Mouse (Mus musculus) CD4-positive, CD25-positive, alpha-beta regulatory T cell, adult 4 months (primary cell): ENCODE data around the gene Ube3b. TPM values are rescaled to one million over a fixed set of nuclear protein-coding genes. Genes with fewer than 3 reads are reported as not detected.

ENCODE experiments used
- ATAC-seq: one replicate; pipeline ENCODE4 v1.8.0; 2017
- polyA plus RNA-seq, 2 experiments: library from polyadenylated mRNA; unstranded; fragments of 100-300 nt; shearing (Covaris generic); gene quantifications; one replicate each; pipeline ENCODE4 v1.2.1; 2017

Ube3b gene
- polyA plus RNA-seq, 2 experiments from 2014 or later, result 28.8 to 44.7 TPM

DNA sequence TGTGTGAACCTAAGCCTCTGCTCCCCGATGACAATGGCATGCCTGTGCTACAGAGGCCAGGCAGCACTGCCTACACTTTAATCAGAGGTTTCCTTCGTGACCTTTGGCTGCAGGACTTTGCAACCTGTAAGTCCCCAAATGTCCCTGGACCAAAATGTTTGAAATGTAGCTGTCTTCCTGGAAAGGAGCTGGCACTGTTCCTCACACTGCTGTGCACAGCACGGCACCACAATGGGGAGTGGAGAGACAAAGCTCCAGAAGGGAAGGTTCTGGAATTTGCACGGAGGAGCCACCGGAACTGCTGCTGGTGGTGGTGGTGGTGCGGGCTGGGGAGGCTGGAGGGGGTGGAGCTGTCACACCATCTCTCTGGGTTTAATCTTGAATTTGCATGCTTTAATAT lies 46.3 kb downstream of the Ube3b start:
- ATAC-seq, result no peak

DNA sequence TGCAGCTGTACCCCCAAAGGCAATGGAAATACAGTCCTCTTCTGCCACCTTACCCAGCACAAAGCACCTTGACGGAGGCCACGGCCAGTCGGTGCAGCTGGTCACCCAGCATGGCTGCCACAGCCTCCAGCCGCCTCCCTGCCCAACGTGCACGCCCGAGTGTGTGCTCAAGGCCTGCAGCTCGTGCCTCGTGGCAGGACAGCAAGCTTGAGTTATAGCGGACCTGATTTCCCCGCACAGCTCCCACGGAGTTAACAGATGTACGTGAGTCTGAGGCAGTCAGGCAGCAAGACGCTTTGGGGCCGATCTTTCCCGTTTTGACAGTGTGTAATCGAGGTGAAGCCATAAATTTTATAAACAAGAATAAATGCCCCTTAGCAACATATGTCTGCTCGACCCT lies 48.2 kb downstream of the Ube3b start:
- ATAC-seq, result no peak

DNA sequence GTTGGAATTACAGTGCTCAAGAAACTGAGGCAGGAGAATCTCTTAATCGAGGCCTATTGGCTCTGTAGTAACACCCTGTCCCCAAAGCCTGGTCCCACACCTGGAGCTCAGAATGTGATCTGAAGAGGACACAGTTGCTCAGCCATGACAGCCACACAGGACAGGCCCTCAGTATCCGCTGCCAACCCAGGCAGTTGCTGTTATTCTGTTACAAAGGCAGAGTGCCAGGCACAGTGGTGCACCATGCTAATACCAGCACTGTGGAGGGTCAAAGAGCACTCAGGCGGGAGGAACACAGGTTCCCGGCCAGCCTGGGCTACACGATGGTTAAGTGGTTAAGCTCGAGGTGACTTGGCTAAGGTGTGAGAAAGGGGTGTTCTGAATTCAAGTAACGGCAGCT lies 49.4 kb downstream of the Ube3b start:
- ATAC-seq, result no peak

DNA sequence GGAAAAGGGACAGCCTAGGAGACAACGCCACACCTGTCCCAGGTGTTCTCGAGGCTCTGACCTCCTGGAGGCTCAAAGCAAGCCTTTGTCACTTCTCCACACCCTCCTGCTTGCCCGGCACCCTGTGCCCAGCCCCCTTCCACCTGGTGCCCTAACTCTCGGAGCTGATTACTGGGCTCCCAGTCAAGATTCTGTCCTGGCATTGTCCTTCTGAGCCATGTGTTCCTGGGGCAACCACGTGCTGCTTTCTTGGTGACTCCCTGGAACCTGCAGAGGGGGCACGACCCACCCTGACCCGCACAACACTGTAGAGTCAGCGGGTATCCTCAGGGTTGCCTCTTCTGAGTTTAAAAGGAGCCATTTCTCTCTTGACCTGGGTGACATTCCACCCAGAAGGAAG lies 54.0 kb downstream of the Ube3b start:
- ATAC-seq, result no peak

DNA sequence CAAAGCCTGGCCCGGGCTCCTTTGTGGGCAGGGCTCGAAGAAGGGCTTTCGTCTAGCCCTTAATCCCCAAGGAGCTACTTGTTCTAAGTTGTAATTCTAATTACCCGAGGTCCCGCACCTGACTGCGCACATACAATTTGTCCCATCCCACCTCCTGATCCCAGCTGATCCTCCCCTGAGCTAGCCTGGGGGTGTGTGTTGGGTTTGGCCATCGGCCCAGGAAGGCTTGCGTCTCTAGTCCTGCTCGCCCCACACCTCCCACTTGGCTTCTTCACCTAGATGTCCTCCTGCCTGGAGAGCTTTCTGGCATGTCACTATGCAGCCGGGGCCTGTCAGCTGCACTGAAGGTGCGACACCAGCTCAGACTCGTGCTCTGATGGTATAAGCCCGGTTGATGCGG lies 55.2 kb downstream of the Ube3b start:
- ATAC-seq, result no peak

DNA sequence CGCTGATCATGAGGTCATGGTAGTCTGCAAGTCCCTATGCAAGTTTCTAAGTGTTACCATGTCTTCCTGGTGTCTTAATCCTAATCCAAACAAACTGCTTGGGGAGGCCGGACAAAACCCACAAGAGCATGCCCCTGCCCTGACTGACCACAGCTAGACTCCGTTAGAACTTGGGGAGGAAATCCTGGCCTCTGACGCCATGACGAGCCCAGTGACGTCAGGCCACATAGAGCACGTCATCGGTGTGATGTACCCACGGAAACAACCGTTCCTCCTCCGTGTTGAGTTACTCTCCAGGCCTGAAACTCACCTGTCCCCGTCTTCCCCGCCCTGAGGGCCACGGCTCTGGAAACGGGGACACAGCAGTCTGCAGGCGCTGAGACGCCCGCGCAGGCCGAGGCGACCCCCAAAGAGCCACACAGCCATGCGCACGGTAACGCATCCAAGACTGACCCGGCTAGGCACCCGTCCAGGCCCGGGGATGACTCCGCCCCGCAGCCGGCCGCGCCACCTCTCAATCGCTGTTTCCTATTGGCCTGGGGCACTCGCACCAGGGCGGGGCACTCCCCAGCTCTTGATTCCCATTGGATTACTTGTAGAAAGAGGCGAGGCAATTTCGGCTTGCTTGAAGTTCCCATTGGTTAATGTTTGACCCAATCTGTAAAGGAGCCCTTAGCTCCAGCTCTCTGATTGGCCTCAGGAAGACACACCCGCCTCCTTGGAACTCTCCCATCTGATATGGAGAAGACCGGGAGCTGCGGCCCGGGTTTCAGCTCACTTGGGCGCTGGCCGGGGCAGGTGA lies 63.4 kb downstream of the Ube3b start, which contains the start of the genes Mmab and Mvk:
Gene Mmab, minus strand, starts transcription at position 495 of the 802 bp plus-strand sequence.
Gene Mvk, plus strand, starts transcription at position 704 of the 802 bp plus-strand sequence.
- ATAC-seq, result peak; percentile 97

DNA sequence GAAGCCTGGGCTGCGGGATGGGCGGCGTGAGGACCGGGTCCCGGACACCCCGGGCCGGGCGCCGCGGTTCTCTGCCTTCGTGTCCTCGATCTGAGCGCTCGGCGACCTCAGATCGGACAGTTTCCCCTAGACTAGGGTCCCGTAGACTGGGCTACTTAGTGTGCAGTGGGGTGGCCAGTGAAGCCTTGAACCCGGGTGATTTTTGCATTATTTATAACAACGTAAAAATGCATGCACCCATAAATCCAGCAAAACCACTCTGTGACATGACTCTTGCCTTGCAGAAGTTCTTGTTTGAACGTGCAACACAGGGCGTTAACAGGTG lies 63.9 kb downstream of the Ube3b start:
- ATAC-seq, result no peak

DNA sequence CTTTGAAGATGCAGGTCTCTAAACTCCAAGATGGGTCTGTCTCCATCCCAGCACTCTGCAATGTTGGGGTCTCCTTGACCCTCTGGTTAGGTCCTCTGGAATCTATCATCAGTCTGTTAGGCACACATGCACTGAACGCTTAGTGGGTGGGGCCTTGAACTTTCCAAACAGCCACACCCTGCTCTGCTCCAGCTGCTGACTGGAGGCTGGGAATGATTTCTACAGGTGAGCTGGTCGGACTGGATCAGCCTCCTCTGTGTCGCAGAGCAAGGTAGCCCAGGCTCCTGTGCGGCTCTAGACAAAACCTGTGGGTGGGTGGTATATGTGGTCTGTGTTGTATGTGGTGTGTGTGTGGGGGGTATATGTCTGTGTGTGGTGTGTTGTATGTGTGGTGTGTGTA lies 68.6 kb downstream of the Ube3b start:
- ATAC-seq, result no peak

DNA sequence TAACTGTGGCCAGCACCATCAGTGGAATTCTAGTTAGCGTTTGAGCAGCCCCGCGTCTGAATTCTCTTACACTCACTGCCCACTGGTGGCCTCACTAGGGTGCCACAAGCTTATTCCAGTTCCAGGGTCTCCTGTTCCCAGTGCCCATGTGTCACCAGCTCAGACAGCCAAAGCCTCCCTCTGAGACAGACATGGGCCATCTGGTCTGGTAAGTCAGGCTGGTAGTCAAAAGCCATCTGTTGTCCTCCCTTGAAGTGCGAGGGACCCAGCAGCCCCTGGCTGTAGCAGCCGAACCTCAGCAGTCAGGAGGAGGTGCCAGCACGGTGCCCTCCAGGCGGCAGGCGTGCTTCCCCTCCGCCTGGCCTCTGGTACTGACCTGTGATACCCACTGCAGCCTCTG lies 75.9 kb downstream of the Ube3b start:
- no peak for ATAC-seq

DNA sequence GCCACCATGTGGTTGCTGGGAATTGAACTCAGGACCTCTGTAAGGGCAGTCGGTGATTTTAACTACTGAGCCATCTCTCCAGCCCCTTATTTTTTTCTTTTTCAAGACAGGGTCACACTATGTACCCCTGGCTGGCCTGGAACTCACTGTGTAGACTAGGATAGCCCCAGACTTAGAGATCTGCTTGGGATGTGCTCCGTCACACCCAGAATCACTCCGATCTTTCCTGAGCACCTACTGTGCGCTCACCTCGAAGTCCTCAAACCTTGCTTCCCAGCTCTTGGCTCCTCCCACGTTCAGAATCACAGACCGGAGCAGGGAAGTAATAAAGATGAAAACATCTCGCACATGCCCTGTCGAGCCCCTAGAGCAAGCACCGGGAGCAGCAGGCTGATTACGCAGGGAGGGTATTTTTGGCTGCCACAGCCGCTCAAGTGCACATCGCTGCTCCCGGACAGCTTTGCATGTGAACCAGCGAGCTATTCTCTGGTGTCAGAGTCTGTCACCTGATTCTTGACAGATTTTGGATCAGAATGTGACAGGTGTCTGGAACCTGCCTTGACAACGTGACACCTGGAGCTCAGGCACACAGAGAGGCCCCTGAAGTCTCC lies 76.7 kb downstream of the Ube3b start:
- no peak for ATAC-seq

DNA sequence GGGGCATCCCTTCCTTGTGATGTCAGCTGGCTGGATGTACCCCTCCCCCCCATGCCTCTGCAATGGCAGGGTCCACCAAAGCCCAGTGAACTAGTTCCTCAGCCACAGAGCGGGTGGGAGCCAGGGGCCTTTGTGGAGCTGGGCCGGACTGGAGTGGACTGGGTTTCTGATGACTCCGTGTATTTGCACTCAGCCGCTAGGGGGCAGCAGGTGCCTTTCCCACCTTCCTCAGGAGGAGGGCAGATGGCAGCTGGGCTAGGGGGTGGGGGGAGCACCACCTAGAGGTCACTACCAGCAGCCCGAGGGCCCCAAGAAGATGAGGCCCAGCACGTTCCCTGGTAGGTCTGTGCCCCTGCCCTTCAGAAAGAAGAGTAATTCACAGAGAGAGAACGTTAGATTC lies 80.8 kb downstream of the Ube3b start:
- peak; percentile 68 for ATAC-seq

DNA sequence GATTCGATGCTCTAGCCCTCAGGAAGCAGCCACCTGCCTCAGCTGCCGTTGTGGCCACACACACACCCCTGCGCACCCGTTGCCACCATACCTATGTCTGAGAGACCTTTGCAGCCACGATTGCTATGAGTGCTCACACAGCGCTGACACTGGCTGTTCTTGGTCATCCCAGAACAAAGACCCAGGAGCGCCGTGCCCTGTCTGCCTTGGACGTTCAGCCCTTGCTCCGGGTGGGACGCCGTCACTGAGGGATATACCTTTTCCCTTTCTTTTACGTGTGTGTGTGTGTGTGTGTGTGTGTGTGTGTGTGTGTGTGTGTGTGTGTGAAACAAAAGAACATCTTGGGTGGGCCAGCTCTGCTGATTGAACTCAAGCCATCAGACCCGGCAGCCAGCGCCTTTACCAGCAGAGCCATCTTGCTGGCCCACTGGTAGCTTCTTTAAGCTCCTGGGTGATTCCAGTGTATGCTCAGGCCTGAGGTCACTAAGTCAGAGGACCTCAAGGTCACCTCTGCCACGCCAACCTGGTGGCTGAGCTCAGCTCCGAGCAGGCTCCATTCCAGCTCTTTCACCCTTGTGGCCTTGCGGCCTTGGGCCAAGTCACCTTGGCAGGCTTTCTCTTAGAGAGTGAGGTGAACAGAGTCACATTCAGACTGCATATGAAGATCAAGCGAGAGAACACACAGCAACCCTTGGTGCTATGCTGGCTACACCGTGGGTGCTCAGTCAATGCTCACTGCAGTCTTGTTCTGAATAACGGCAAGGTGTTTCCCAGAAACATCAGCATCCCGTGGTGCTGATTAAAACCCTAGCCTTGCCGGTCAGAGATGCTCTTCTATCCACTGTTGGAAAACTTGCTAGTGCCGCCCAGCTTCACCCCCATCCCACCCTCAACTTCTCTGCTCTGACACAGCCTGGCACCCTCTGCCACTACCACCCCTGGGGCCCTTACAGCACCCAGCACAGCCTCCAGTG lies 81.9 kb downstream of the Ube3b start:
- ATAC-seq, result no peak

DNA sequence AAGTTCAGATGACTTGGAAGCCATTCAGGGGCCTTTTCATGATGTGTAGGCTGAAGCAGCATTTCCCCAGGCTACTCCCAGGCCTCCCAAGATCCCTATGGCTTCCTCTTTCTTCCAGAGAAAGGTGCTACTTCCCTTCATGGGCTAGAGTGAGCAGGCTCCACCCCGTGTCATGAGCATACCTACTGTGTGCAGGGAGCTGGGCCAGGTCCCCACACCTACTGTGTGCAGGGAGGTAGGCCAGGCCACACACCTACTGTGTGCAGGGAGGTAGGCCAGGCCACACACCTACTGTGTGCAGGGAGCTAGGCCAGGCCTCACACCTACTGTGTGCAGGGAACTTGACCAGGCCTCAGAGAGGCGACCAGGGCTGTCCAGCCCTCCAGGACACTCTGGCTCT lies 84.2 kb downstream of the Ube3b start:
- no peak for ATAC-seq

DNA sequence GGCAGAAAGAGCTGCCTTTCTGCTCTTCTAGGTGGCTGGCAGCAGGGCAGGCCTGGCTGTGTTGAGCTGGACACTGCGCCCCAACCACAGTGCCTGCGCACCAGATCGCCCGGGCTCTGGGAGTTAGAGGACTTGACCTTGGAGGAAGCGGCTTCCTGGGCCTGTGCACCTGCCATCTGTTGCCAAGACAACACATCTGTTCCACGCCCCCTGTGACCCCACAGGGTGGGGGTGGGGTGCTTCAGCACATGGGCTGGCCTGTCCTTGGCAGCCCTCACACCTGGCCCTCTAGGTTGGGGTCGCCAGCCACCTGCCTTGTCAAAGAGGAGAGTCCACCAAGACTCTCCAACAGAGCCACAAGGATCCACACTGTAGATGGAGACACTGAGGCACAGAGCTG lies 85.2 kb downstream of the Ube3b start:
- ATAC-seq, result no peak

DNA sequence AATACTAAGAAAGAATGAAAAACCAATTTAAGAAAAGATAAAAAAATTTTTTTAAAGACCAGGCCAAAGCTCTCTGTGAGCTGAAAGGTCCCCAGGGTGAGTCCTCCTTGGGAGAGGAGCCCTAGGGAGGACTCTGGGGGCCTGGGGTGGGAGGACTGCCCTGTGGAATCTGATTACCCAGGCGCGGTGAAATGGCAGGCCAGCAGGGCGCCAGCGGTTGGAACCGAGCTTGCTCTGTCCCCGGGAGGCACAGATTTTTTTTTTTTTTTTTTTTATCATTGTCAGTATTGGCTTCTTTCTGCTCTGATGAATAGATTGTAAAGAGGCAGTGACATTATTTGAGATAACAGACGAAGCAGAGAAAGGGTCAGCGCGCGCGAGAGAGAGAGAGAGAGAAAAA lies 86.6 kb downstream of the Ube3b start:
- no peak for ATAC-seq

DNA sequence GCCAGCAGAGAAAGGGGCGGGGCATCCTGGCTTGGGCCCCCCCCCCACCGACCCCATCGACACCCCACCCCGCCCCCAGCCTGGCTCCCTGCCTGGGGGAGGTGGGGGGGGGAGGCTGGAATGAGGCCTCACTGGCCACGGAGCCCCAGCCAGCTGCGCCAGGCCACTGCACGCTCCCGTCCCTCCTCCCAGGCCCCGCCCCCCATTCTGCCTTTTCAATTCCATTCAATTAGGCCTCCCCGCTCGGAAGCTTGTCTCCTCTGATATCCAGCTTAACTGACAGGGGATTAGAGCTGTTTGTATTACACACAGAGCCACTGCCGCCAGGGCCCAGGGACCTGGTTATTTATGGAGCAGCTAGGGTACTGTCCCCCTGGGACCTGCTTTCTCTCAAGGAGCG lies 87.0 kb downstream of the Ube3b start:
- ATAC-seq, result no peak

DNA sequence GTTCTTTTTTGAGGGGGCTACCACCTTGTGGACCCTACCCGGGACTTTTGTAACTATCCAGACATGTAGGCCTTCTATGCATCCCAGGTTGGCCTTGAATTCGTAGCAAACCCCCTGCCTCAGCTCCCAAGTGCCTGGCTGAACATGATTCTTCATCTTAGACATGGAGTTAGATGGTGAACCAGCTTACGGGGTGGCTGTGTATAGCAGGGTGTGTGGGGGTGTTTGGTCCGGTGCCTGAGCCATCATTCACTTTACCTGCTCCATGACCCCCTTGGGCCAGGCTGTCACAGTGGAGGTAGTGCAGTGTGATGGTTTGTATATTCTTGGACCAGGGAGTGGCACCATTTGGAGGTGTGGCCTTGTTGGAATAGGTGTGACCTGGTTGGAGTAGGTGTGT lies 87.6 kb downstream of the Ube3b start:
- ATAC-seq, result no peak

DNA sequence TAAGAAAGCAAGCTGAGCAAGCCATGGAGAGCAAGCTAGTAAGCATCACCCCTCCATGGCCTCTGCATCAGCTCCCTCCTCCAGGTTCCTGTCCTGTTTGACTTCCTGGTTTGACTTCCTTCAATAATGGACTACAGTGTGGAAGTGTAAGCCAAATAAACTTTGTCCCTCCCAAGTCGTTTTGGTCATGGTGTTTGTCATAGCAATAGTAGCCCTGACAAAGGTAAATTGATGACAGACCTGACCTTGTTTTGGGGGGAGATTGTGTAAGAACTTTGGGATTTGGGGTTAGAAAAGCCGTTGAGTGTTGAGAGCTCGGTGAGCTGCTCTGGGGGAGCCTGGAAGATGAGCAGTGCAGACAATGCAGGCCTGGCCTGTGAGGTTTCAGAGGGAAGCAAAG lies 90.0 kb downstream of the Ube3b start:
- no peak for ATAC-seq

Other genes with a start within 250 kb of the Ube3b start
- gene Acacb, start 234.1 kb upstream of the Ube3b start, polyA plus RNA-seq, result under 1 TPM; 0.24 to 0.62 TPM
- gene Foxn4, start 106.8 kb upstream of the Ube3b start, polyA plus RNA-seq, result not detected
- gene Myo1h, start 91.4 kb upstream of the Ube3b start, polyA plus RNA-seq, result 1 to 10 TPM; 4.3 to 5.7 TPM
- gene Kctd10, start 99 bp upstream of the Ube3b start, polyA plus RNA-seq, result 10 to 100 TPM; 56.6 to 82.2 TPM
- 1 to 10 TPM; 5.0 to 7.4 TPM for gene Mmab, start 63.5 kb downstream of the Ube3b start, polyA plus RNA-seq
- 10 to 100 TPM; 11.2 to 17.5 TPM for gene Mvk, start 63.7 kb downstream of the Ube3b start, polyA plus RNA-seq
- not detected for gene Fam222a, start 187.4 kb downstream of the Ube3b start, polyA plus RNA-seq